Mouse (Mus musculus): ENCODE results near the gene Mlph. TPM values are rescaled to one million over a fixed set of nuclear protein-coding genes. Genes with fewer than 3 reads are reported as not detected.

Gene Mlph
- polyA plus RNA-seq, 1 experiment = 0.07 TPM

- Histone ChIP-seq H3K79me3 (ENCODE audit: low read depth) (no peaks in the 10 kb centered on the region), H3K79me2 (ENCODE audit: control insufficient read depth, insufficient read depth) (no peaks in the 10 kb centered on the region), H3ac (ENCODE audit: control insufficient read depth, insufficient read length, low read depth) (no peak overlapping the region), H3K4me3 (ENCODE audit: insufficient read depth, poor library complexity, severe bottlenecking) (no peak overlapping the region), H3K36me3 (ENCODE audit: control insufficient read depth, insufficient read depth) (no peaks in the 10 kb centered on the region), H3K27me3 (ENCODE audit: control insufficient read depth, insufficient read depth, insufficient read length) (no peaks in the 10 kb centered on the region)
- TF ChIP-seq USF1 (IDR thresholded peaks at IDR 0.05; ENCODE audit: low read depth) (no peak), CTCF (IDR thresholded peaks at IDR 0.05; ENCODE audit: control insufficient read depth, insufficient read depth, insufficient read length) (no peak), MYOG (IDR thresholded peaks at IDR 0.05; ENCODE audit: control insufficient read depth, extremely low read depth, insufficient read length) (no peak), MYOD1 (IDR thresholded peaks at IDR 0.05; ENCODE audit: control insufficient read depth, insufficient read length, low read depth) (no peak), MAX (IDR thresholded peaks at IDR 0.05) (no peak), CEBPB (IDR thresholded peaks at IDR 0.05; ENCODE audit: low read depth) (no peak), FOSL1 (IDR thresholded peaks at IDR 0.05; ENCODE audit: insufficient read depth, low read length, poor library complexity, severe bottlenecking) (no peak)
Observed at GRCm38 (mm10) chr1:90902751-90903150, 12.1 kb upstream of the Mlph start.

DNA sequence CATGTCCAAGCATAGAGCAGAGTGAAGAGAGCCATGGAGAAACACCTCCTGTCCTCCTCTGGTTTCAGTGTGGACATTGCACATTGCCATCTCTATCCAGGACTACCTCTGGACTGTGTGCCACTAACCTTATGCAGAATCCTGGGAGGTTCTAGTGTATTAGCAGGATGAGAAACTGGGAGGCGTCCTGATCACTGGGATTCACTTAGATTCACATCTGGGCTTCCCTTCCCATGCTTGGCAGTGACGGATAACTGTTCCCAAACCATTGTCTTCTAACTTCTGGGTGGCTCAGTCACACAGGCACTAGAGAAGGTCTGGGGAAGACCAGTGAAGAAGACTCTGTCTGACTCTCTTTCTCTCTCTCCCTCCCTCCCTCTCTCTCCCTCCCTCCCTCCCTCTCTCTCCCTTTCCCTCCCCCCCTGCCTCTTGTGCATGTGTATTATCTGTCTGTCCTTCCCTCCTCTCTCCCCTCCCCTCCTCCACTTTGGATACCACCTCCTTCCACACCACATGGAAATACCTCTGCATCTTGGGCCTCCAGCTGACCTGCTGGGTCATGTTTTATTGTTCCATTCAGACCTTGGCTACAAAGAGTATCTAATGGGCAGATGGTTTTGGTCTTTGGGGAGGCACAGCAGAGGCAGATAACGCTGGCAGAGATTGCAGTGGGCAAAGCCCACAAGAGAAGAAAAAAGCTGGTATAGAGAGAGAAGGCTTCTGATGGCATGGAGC is 11.5 kb upstream of the Mlph start:
- H3K4me3 ChIP-seq (ENCODE audit: insufficient read depth, poor library complexity, severe bottlenecking) = no peak overlapping the region
- TF ChIP-seq MYOD1 (IDR thresholded peaks at IDR 0.05; ENCODE audit: control insufficient read depth, insufficient read length, low read depth) (no peak), CEBPB (IDR thresholded peaks at IDR 0.05; ENCODE audit: low read depth) (no peak), CTCF (IDR thresholded peaks at IDR 0.05; ENCODE audit: control insufficient read depth, insufficient read depth, insufficient read length) (no peak)
- H3ac ChIP-seq (ENCODE audit: control insufficient read depth, insufficient read length, low read depth) = no peak overlapping the region
- no peaks in the 10 kb centered on the region for H3K79me3 ChIP-seq (ENCODE audit: low read depth)
- no peaks in the 10 kb centered on the region for H3K27me3 ChIP-seq (ENCODE audit: control insufficient read depth, insufficient read depth, insufficient read length)
- no peaks in the 10 kb centered on the region for H3K36me3 ChIP-seq (ENCODE audit: control insufficient read depth, insufficient read depth)
- no peaks in the 10 kb centered on the region for H3K79me2 ChIP-seq (ENCODE audit: control insufficient read depth, insufficient read depth)

- no peaks in the 10 kb centered on the region for H3K79me3 ChIP-seq (ENCODE audit: low read depth)
Observed at GRCm38 (mm10) chr1:90903971-90904458, 10.9 kb upstream of the Mlph start.

GRCm38 (mm10) chr1:90904729-90905404 is 10.0 kb upstream of the Mlph start:
- Histone ChIP-seq H3K79me2 (ENCODE audit: control insufficient read depth, insufficient read depth) (no peaks in the 10 kb centered on the region), H3K4me3 (ENCODE audit: insufficient read depth, poor library complexity, severe bottlenecking) (no peak overlapping the region), H3K36me3 (ENCODE audit: control insufficient read depth, insufficient read depth) (no peaks in the 10 kb centered on the region), H3K79me3 (ENCODE audit: low read depth) (no peaks in the 10 kb centered on the region), H3ac (ENCODE audit: control insufficient read depth, insufficient read length, low read depth) (no peak overlapping the region), H3K27me3 (ENCODE audit: control insufficient read depth, insufficient read depth, insufficient read length) (no peaks in the 10 kb centered on the region)
- no peak for TF ChIP-seq FOSL1 (IDR thresholded peaks at IDR 0.05; ENCODE audit: insufficient read depth, low read length, poor library complexity, severe bottlenecking)
- TF ChIP-seq CTCF (IDR thresholded peaks at IDR 0.05; ENCODE audit: control insufficient read depth, insufficient read depth, insufficient read length) = no peak
- no peak for TF ChIP-seq CEBPB (IDR thresholded peaks at IDR 0.05; ENCODE audit: low read depth)
- no peak for TF ChIP-seq MYOG (IDR thresholded peaks at IDR 0.05; ENCODE audit: control insufficient read depth, extremely low read depth, insufficient read length)
- TF ChIP-seq MAX (IDR thresholded peaks at IDR 0.05) = no peak
- TF ChIP-seq USF1 (IDR thresholded peaks at IDR 0.05; ENCODE audit: low read depth) = no peak
- no peak for TF ChIP-seq MYOD1 (IDR thresholded peaks at IDR 0.05; ENCODE audit: control insufficient read depth, insufficient read length, low read depth)

More at GRCm38 (mm10) chr1:90903971-90904458, 10.9 kb upstream of the Mlph start:
- Histone ChIP-seq H3K79me2 (ENCODE audit: control insufficient read depth, insufficient read depth) (no peaks in the 10 kb centered on the region), H3K4me3 (ENCODE audit: insufficient read depth, poor library complexity, severe bottlenecking) (no peak overlapping the region), H3K27me3 (ENCODE audit: control insufficient read depth, insufficient read depth, insufficient read length) (no peaks in the 10 kb centered on the region), H3ac (ENCODE audit: control insufficient read depth, insufficient read length, low read depth) (no peak overlapping the region), H3K36me3 (ENCODE audit: control insufficient read depth, insufficient read depth) (no peaks in the 10 kb centered on the region)
- TF ChIP-seq MAX (IDR thresholded peaks at IDR 0.05) (no peak), FOSL1 (IDR thresholded peaks at IDR 0.05; ENCODE audit: insufficient read depth, low read length, poor library complexity, severe bottlenecking) (no peak), MYOD1 (IDR thresholded peaks at IDR 0.05; ENCODE audit: control insufficient read depth, insufficient read length, low read depth) (no peak), MYOG (IDR thresholded peaks at IDR 0.05; ENCODE audit: control insufficient read depth, extremely low read depth, insufficient read length) (no peak), USF1 (IDR thresholded peaks at IDR 0.05; ENCODE audit: low read depth) (no peak), CTCF (IDR thresholded peaks at IDR 0.05; ENCODE audit: control insufficient read depth, insufficient read depth, insufficient read length) (no peak), CEBPB (IDR thresholded peaks at IDR 0.05; ENCODE audit: low read depth) (no peak)

- H3K36me3 ChIP-seq (ENCODE audit: control insufficient read depth, insufficient read depth) = no peaks in the 10 kb centered on the region
- no peak overlapping the region for H3K4me3 ChIP-seq (ENCODE audit: insufficient read depth, poor library complexity, severe bottlenecking)
- TF ChIP-seq MAX (IDR thresholded peaks at IDR 0.05) (no peak), CTCF (IDR thresholded peaks at IDR 0.05; ENCODE audit: control insufficient read depth, insufficient read depth, insufficient read length) (peak; percentile 81), MYOG (IDR thresholded peaks at IDR 0.05; ENCODE audit: control insufficient read depth, extremely low read depth, insufficient read length) (no peak)
- no peak overlapping the region for H3ac ChIP-seq (ENCODE audit: control insufficient read depth, insufficient read length, low read depth)
- no peaks in the 10 kb centered on the region for H3K79me2 ChIP-seq (ENCODE audit: control insufficient read depth, insufficient read depth)
- no peaks in the 10 kb centered on the region for H3K27me3 ChIP-seq (ENCODE audit: control insufficient read depth, insufficient read depth, insufficient read length)
- no peaks in the 10 kb centered on the region for H3K79me3 ChIP-seq (ENCODE audit: low read depth)
Observed at GRCm38 (mm10) chr1:90906357-90906756, 8.5 kb upstream of the Mlph start.

Data from C2C12 (cell line).